Mouse (Mus musculus): ENCODE results near the gene Opcml.

- TF ChIP-seq CTCF (IDR thresholded peaks at IDR 0.05; ENCODE audit: borderline replicate concordance, insufficient read depth, low read length), result no peak
- no peak for TF ChIP-seq POLR2A (IDR thresholded peaks at IDR 0.05; ENCODE audit: low read depth, low read length)
Observed at GRCm38 (mm10) chr9:28255905-28256268, 465.3 kb downstream of the Opcml start.

Measured in embryonic fibroblast, embryonic 13.5 days (primary cell).